ENCODE assay signal across 14 mouse cellular contexts in genomic region chr12:54186926-54187623, GRCm38 (mm10). TPM values are rescaled to one million over a fixed set of nuclear protein-coding genes. Genes with fewer than 3 reads are reported as not detected.
DNase-seq lines count a peak whose midpoint lies in the region; ATAC-seq lines count a peak whose summit lies in the region.
"Had no signal": no experiment of that assay in that cellular context is flagged by ENCODE, and none has a peak within 500 bp of the region (broad histone marks: within the 10 kb centered on the region; RNA-seq: fewer than 3 reads in every experiment).

No protein-coding gene starts in this region.

- no peak overlapping the region for H3K4me3 ChIP-seq in forebrain, embryonic 15.5 days
- no peak overlapping the region for H3K4me3 ChIP-seq in forebrain, embryonic 13.5 days
- no peak overlapping the region for H3K4me3 ChIP-seq in lung, embryonic 16.5 days (ENCODE audit: low read length)
- no peak overlapping the region for H3K4me3 ChIP-seq in heart, embryonic 16.5 days (ENCODE audit: low read length)
- H3K4me3 ChIP-seq: midbrain, embryonic 12.5 days had no signal

- H3K27me3 ChIP-seq in forebrain, embryonic 15.5 days = no peaks in the 10 kb centered on the region
- no peaks in the 10 kb centered on the region for H3K27me3 ChIP-seq in forebrain, embryonic 13.5 days
- H3K27me3 ChIP-seq in lung, embryonic 16.5 days (ENCODE audit: control insufficient read depth, insufficient read depth, low read depth, low read length) = no peaks in the 10 kb centered on the region
- H3K27me3 ChIP-seq in heart, embryonic 16.5 days (ENCODE audit: control insufficient read depth, insufficient read depth, low read length) = no peaks in the 10 kb centered on the region

- H3K9ac ChIP-seq in forebrain, embryonic 15.5 days (replicated peaks) = no peak overlapping the region
- H3K9ac ChIP-seq in forebrain, embryonic 13.5 days = no peak overlapping the region
- H3K9ac ChIP-seq in lung, embryonic 16.5 days (ENCODE audit: low read length) = no peak overlapping the region
- no peak overlapping the region for H3K9ac ChIP-seq in heart, embryonic 16.5 days (ENCODE audit: low read length)
- H3K9ac ChIP-seq: midbrain, embryonic 12.5 days had no signal

- ATAC-seq in forebrain, embryonic 15.5 days (replicated peaks) = no peak
- ATAC-seq in forebrain, embryonic 13.5 days = no peak
- ATAC-seq in lung, embryonic 16.5 days (ENCODE audit: low read depth) = no peak
- ATAC-seq in heart, embryonic 16.5 days (replicated peaks; ENCODE audit: extremely low read depth, insufficient read depth, low FRiP score) = no peak

- DNase-seq in lung, adult 18-20 months = no peak
- DNase-seq in naive thymus-derived CD4-positive, alpha-beta T cell, adult 2 months (ENCODE audit: low read depth) = peak; percentile 30
- DNase-seq in urinary bladder, adult 2 months (ENCODE audit: low spot score) = no peak
- no peak for DNase-seq in left cerebral cortex, postnatal 4 days
- DNase-seq: embryo, embryonic 11 days; gastrocnemius, postnatal 10 days; layer of hippocampus, postnatal 36 days; right cerebral cortex, postnatal 25 days; thymus, postnatal 4 days had no signal

- H3K9me3 ChIP-seq in forebrain, embryonic 15.5 days = no peaks in the 10 kb centered on the region
- H3K9me3 ChIP-seq in forebrain, embryonic 13.5 days (replicated peaks) = no peaks in the 10 kb centered on the region
- H3K9me3 ChIP-seq in lung, embryonic 16.5 days (ENCODE audit: control insufficient read depth, low read length) = no peaks in the 10 kb centered on the region
- no peaks in the 10 kb centered on the region; the same call in 1 of the 2 replicates for H3K9me3 ChIP-seq in heart, embryonic 16.5 days (replicated peaks; ENCODE audit: control insufficient read depth, low read length)

- H3K27ac ChIP-seq in forebrain, embryonic 15.5 days (replicated peaks) = 0 out of 2 replicates have a peak overlapping the region, but pooled peaks have one; percentile 13
- no peak overlapping the region for H3K27ac ChIP-seq in forebrain, embryonic 13.5 days
- H3K27ac ChIP-seq in lung, embryonic 16.5 days (ENCODE audit: low read length) = peak overlapping the region; percentile 81
- peak overlapping the region; percentile 62 for H3K27ac ChIP-seq in heart, embryonic 16.5 days (ENCODE audit: low read length)
- H3K27ac ChIP-seq: midbrain, embryonic 12.5 days had no signal

- intact Hi-C loops in left cerebral cortex, postnatal 4 days (cut with DNase I) = no loop called here

- H3K36me3 ChIP-seq in forebrain, embryonic 15.5 days = no peaks in the 10 kb centered on the region
- H3K36me3 ChIP-seq in forebrain, embryonic 13.5 days (ENCODE audit: poor library complexity, severe bottlenecking) = peaks cover 3% of the 10 kb centered on the region; the same call in 1 of the 2 replicates
- H3K36me3 ChIP-seq in lung, embryonic 16.5 days (ENCODE audit: control insufficient read depth, insufficient read depth, low read length) = peaks cover 10% of the 10 kb centered on the region
- H3K36me3 ChIP-seq in heart, embryonic 16.5 days (ENCODE audit: control insufficient read depth, insufficient read depth) = peaks cover 13% of the 10 kb centered on the region
- H3K36me3 ChIP-seq: midbrain, embryonic 12.5 days had no signal

- 32% methylated on average over 14 of the region's 14 CpGs for WGBS in forebrain, embryonic 15.5 days
- 34% methylated on average over 14 of the region's 14 CpGs for WGBS in forebrain, embryonic 13.5 days
- WGBS in lung, embryonic 16.5 days = 37% methylated on average over 14 of the region's 14 CpGs
- 44% methylated on average over 14 of the region's 14 CpGs for WGBS in heart, embryonic 16.5 days

- no peak overlapping the region for H3K4me2 ChIP-seq in forebrain, embryonic 15.5 days (replicated peaks)
- no peak overlapping the region for H3K4me2 ChIP-seq in forebrain, embryonic 13.5 days
- no peak overlapping the region; the same call in 1 of the 2 replicates for H3K4me2 ChIP-seq in lung, embryonic 16.5 days (ENCODE audit: low read depth, low read length)
- no peak overlapping the region; the same call in 1 of the 2 replicates for H3K4me2 ChIP-seq in heart, embryonic 16.5 days (ENCODE audit: low read depth, low read length)
- H3K4me2 ChIP-seq: midbrain, embryonic 12.5 days had no signal

- H3K4me1 ChIP-seq in forebrain, embryonic 15.5 days = peaks cover 26% of the 10 kb centered on the region
- peaks cover 32% of the 10 kb centered on the region for H3K4me1 ChIP-seq in forebrain, embryonic 13.5 days
- peaks cover 41% of the 10 kb centered on the region for H3K4me1 ChIP-seq in lung, embryonic 16.5 days (replicated peaks; ENCODE audit: control insufficient read depth, insufficient read depth, low read length)
- H3K4me1 ChIP-seq in heart, embryonic 16.5 days (ENCODE audit: control insufficient read depth, insufficient read depth, low read length) = peaks cover 44% of the 10 kb centered on the region

RNA-seq across cellular contexts. Expression of gene Egln3, which starts 16.6 kb away (rescaled TPM):
- 7.1 and 7.7 TPM in 2 replicates for polyA plus RNA-seq in forebrain, embryonic 15.5 days (2015; fragmentation: Nextera tagmentation; extraction: Ambion mirVana)
- polyA plus RNA-seq in forebrain, embryonic 13.5 days (2015; fragmentation: Nextera tagmentation; extraction: Ambion mirVana) = 3.9 TPM in 2 replicates
- polyA plus RNA-seq in lung, embryonic 16.5 days (2015; fragmentation: Nextera tagmentation; extraction: Ambion mirVana) = 23.0 and 27.2 TPM in 2 replicates
- polyA plus RNA-seq in heart, embryonic 16.5 days (2015; fragmentation: Nextera tagmentation; extraction: Ambion mirVana) = 30.5 and 31.4 TPM in 2 replicates
- 37.1 and 41.7 TPM in 2 replicates for polyA plus RNA-seq in urinary bladder, adult 2 months (2012; rRNA removed)
- 10 to 100 TPM; 18.3 to 19.0 TPM for total RNA-seq in left cerebral cortex, postnatal 4 days (2021)
